Mouse (Mus musculus) ovary, postnatal 36 days (tissue): Measurements from ENCODE around the gene Ager.
A peak's percentile ranks its signal among the peaks of the same experiment; 100 is the strongest.

ENCODE experiments used
- DNase-seq: peaks from one replicate; pipeline ENCODE4 v3.0.0; 2022; ENCODE audit warnings: low spot score, mixed read lengths

The Ager gene

GRCm38 (mm10) chr17:34632261-34632691 is 34.6 kb downstream of the Ager start:
- peak; percentile 73 for DNase-seq

- no peak for DNase-seq
These were observed 38.0 kb downstream of the Ager start for GRCm38 (mm10) chr17:34635671-34636070.

- DNase-seq, result no peak
These were observed 39.8 kb downstream of the Ager start for GRCm38 (mm10) chr17:34637459-34637858.

- no peak for DNase-seq
These were observed 42.0 kb downstream of the Ager start for GRCm38 (mm10) chr17:34639461-34640255.

- peak; percentile 47 for DNase-seq
These were observed 43.3 kb downstream of the Ager start for GRCm38 (mm10) chr17:34640778-34641601.

- no peak for DNase-seq
These were observed 44.3 kb downstream of the Ager start for GRCm38 (mm10) chr17:34641945-34642344.

GRCm38 (mm10) chr17:34643379-34643778 is 45.7 kb downstream of the Ager start:
- DNase-seq, result no peak

- no peak for DNase-seq
These were observed 46.3 kb downstream of the Ager start for GRCm38 (mm10) chr17:34643944-34644343.

- peak; percentile 89 for DNase-seq
These were observed 46.9 kb downstream of the Ager start, which contains the start of gene Fkbpl for GRCm38 (mm10) chr17:34644608-34645007. Gene Fkbpl (plus strand): TSS chr17:34644764.

GRCm38 (mm10) chr17:34645256-34645829 is 47.7 kb downstream of the Ager start:
- DNase-seq, result no peak

- no peak for DNase-seq
These were observed 48.3 kb downstream of the Ager start for GRCm38 (mm10) chr17:34645831-34646511.

GRCm38 (mm10) chr17:34646906-34647787 is 49.5 kb downstream of the Ager start, which contains the start of gene Atf6b:
Gene Atf6b (plus strand): TSS chr17:34647146.
- DNase-seq, result peak; percentile 91

- no peak for DNase-seq
These were observed 50.7 kb downstream of the Ager start for GRCm38 (mm10) chr17:34648141-34648890.

GRCm38 (mm10) chr17:34649106-34649864 is 51.6 kb downstream of the Ager start:
- DNase-seq, result no peak
